Mouse (Mus musculus) neutrophil, adult 5-6 weeks (primary cell): ENCODE measurements around the gene Gm28539. TPM values are rescaled to one million over a fixed set of nuclear protein-coding genes. Genes with fewer than 3 reads are reported as not detected.

ENCODE experiments used
- ATAC-seq: fragments of 151-379, 151-347 bp; 2 replicates; pipeline ENCODE4 v1.8.0; 2017; ENCODE audit warnings: mild to moderate bottlenecking, moderate TSS enrichment; ENCODE audit not compliant: insufficient number of reproducible peaks, poor library complexity, low FRiP score, severe bottlenecking; ENCODE audit errors: extremely low read depth
- total RNA-seq: library from RNA; stranded (forward); fragments of 200-1000 nt; gene quantifications from 2 replicates; pipeline ENCODE4 v1.2.3, GENCODE M21; 2017

The Gm28539 gene
- 0.23 TPM in 1 of 2 replicates, not detected in the other for total RNA-seq

DNA sequence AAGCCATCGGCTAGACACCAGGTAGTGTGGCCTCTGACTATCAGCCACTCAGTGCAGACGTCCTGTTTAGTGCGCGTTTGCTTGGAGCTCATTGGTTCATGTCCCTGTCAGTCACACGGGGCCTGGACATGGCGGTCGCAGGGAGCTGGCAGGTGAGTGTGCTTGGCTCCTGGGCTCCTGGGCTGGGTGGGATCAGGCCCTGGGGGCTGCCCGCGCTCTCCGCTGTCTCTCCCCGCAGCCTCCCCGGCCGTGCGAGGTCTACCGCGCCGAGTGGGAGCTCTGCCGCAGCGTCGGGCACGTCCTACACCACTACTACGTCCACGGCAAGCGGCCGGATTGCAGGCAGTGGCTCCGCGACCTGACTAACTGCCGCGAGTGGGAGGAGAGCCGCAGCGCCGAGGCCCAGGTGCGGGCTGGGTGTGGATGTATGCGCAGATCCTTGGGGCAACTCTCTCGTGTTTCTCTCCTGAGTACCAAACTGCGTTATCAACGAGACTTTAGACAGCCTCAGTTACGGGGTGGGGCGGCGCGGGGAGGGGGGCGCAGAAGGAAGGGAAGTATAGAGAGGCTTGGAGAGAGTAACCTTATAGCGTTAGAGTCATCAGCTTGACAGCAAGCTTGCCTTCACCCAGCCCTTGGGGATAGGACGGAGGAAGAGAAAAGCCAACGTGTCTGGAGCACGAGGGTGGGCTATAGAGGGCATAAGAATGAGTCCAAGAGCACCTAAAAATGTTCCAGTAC, at the start of gene Gm28539, which contains the start of gene 2510002D24Rik:
Gene Gm28539, plus strand, starts transcription at position 117 of the 741 bp plus-strand sequence.
Gene 2510002D24Rik, plus strand, starts transcription at position 111 of the 741 bp plus-strand sequence.
- peak; percentile 98 for ATAC-seq

DNA sequence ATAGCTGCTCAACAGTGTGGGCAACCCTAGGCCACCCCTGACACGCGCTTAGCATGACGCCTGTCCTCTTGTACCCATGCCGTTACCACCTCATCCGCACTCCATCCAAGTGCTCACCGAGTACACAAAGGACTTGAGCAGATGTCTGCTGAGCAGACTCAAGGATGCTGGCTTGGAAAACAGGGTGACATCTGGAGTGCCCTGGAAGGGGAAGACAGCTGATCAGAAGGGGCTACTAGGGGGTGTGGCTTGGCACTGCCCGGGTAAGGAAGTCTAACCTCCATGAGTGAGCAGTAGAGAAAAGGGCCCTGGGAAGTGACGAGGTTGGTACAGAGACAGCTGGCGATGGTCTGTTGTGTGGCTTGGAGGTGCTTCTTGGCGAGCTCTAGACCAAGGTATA, 49.7 kb upstream of the Gm28539 start:
- ATAC-seq: no peak

DNA sequence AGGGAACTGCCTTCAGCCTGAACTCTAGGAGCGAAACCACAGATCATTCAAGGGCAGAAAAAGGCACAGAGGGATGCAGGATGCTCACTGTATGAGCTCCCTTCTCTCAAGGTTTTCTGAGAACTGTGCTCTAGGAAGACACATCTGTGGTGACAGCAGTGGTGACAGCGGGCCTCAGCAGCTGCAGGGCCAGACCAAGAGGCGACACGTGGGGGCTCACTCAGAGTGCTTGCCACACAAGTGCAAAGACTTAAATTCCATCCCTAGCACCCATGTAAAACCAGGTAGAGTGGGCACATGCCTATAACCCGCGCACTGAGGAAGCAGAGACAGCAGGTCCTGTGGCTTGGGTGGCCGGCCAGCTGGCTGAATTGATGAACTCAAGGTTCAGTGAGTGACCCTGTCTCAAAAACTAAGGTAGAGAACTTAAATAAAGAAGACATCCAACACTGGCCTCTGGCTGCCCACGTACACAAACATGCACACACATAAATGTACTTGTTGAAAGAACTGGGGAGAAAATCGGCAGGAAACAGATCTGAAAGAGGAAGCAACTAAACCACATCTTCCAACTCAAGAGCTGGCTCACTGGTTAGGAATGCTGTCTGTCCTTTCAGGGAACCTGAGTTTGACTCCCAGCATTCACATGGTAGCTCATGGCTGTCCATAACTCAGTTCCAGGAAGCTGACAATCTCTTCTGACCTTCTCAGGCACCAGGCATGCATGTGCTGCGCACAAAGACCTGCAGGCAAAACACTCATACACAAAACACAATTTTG, 47.6 kb upstream of the Gm28539 start:
- ATAC-seq: no peak

DNA sequence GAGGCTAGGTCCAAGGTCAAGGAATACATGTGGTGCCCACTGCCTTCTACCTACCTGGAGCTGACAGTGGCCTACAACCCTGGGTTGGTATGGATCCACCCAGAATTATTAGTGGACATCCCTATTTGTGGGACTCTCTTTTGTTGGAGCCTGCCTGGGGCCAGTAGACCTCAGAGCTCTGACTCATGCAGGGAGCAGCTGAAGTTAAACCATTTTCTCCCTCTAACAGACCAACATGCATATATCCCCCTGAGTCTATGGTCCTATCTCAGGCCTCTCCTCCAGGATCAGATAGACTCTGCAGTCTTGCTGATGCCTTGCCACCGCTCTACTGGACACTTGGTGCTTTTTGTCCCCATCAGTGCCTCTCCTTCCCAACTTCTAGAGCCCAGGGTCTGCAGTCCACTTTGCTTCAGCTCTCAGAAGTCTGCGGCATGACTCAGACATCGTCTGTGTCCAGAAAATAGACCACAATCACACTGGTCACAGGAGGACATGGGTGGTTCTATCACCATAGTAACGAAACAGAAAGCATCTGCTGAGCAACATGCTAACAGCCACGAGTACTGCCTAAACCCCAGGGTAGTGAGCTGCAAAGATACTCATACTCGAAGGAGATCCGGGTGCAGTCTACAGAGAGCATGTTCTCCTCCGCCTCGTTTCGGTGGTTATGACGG, 41.0 kb upstream of the Gm28539 start:
- no peak for ATAC-seq

DNA sequence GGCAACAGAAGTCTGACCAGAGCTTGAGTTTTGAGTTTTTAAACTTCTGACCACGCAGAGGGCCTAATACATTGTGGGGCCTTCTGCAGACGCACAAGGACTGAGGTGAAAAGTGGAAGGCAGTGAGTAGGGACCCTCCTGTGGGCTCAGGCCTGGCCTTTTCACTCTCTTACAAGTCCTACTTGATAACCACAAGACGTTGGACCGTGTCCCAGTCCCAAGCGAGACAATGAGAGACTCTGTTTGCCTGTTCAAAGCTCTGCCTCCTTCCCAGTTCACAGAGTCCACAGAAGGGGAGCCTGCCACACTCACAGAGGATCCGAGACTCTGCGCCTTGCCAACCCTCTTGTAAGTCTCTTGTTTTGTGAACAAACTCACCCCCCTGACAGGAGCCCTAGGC, 39.7 kb upstream of the Gm28539 start:
- ATAC-seq: no peak

DNA sequence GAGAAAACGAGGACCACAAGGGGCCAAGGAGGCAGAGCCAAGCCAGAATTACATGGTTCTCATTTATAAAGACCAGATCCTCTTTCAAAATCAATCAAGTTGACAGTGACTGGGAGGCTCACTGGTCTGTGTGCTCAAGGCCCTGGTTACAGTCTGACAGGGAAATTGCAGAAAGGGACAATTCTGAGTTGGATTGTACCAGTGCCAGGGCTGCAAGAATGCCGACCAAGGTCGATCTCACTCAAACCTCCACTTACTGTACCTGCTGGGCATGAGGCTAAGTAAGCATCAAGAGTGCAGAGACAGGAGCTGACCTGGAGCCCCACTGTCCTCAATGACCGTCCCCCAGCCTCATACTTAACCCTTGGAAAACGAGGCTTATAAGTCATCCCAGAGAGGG, 38.2 kb upstream of the Gm28539 start:
- ATAC-seq: no peak

DNA sequence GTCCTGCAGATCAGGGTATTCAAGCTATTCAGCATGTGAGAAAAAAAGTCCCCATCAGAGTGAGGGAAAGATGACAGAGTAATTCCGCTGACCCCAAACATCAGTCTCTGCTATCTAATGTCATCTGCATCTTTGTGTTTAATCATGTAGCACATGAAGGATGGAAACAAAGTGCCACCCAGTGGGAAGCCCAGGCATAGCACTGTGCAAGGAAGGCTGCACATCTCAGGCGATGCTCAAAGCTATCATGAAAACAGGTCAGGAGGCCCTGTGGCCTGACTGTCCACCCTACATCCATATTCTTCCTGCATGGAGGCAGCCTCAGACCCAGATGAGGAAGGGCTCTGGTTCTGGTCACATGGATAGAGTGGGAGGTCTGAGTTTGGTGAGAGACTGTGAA, 37.5 kb upstream of the Gm28539 start:
- no peak for ATAC-seq

DNA sequence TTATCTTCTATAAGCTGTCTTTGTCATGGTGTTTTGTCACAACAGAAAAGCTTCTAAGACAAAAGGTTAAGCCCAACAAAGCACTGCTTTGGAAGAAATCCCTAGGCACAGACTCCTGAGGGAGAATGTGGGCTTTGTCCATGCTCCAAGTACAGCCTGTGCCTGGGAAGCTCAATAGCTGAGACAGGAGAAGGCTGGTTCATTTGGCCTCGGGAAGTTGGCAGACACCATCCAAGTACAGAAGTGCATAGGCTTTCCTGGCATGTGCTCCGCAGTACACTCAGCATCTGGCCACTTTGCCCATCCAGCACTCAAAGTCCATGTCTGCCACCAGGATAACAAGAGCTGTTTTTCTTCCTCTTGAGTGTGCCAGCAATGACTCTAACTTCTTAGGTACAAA, 30.6 kb upstream of the Gm28539 start:
- ATAC-seq: no peak

DNA sequence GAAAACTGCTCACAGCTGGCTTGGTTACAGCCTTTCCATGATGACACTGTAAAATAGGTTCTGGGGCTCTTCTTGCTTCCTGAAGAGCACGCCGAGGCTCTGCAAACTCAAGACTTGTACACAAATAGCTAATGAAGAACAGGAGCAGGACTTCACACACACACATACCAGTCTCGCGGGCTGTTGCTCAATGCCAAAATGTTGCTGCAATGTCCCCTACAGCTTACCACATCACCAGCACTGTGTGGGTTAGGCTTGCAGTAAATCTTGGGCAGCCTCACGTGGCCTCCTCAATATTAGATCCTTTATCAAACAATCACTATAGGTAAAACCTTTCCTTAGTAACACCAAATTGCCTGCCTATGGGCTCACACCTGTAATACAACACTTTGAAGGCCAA, 27.4 kb upstream of the Gm28539 start:
- ATAC-seq: no peak

DNA sequence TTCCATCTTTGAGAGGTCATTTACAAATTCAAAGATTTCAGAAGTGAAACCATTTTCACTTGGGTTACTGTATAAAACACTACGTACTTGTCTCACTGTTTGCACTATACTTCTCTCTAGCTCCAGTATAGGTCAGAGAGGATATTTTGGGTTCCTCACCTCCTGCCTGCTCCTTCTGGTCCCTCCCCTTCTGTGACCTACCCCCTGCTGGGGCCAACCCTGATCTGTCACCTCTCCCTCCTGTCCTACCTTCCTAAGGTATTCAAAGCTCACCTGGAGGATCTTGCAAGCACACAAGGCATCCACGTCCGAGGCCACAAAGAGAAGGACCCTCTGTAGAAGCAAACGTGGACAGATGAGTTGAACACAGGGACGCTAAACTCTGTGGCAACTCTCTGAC, 25.4 kb upstream of the Gm28539 start:
- no peak for ATAC-seq

DNA sequence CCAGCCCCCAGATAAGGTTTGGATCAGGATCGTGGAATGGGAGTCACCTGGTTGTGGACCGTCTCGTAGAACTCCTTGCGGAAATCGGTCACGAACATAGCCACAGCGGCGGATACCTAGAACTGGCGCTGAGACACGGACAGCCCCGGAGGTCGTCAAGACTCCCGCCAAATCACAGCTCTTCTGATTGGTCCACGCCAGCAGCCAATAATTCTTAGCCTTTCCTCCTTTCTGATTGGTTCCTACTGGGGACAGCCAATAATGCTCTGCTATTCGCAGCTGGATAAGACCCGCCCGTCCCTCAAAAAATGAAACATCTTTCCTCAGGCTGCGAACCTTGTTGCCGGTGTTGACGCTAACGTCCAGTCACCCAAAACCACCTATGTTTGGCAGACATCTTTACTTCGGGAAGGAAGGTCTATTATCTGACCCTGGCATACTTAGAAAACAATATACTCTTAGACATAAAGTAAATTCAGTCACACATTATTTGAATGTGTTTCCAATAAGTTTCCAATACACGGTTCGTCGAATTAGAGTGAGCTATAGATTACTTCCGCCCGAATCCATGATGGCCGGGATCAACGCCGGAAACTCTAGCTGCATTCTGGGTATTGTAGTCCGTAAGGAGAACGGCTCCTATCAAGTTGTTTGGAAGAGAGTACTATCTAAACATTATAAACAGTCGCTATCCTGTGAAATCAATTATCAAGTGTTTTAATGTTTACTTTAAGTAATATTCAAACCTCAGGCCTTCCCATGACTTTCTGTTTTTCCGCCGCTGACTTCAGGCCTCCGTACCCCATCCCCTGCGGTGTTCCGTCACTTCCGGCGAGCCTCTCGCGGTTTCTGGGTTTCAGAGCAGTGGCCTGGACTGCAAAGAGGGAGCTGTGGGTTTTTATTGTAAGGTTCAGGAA, 24.7 kb upstream of the Gm28539 start, which contains the start of the genes Ufd1 and Cdc45:
Gene Ufd1, plus strand, starts transcription at position 312 of the 917 bp plus-strand sequence.
Gene Cdc45, minus strand, starts transcription at position 520 of the 917 bp plus-strand sequence.
- peak; percentile 87 for ATAC-seq

DNA sequence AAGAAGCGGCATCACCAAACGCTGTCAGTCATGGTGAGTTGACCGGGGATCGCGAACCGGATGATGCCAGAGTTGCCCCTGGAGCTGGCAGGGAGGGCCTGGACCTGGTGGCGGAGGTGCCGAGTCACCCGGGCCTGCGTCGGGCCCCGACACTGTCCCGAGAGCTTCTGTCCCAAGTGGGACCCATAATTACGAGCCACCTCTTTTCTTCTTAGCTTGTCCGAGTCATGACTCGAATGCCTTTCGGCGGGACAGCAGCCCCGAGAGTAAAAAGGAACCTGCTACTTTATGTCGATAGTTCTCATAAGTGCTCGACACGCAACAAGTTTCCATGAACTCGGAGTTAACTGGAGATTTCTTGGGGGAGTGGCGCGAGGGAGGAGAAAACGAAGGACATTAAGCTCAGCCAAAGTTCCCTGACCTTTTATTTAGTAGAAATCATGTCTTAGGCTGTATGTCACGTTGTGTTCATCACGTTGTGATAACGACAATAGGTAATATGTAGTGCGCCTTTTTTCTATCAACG, 23.9 kb upstream of the Gm28539 start:
- 0 out of 2 replicates have a peak, but pooled peaks have one; percentile 0 for ATAC-seq

DNA sequence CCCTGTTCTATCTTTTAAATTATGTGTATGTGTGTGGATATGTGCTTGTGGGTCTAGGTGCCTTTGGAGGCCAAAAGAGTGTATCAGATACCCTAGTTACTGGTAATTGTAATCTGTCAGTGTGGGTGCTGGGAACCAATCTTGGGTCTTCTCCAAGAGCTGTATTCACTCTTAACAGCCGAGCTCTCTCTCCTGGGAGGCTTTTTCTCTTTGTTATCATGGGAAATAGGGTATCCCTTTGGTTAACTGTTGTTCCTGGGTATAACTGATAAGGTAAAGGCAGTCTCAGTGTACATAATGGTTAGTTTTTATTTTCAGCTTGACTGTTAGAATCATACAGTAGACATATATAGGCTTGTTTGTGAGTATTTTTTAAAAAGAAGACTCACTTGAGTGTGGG, 14.0 kb upstream of the Gm28539 start:
- ATAC-seq: no peak

DNA sequence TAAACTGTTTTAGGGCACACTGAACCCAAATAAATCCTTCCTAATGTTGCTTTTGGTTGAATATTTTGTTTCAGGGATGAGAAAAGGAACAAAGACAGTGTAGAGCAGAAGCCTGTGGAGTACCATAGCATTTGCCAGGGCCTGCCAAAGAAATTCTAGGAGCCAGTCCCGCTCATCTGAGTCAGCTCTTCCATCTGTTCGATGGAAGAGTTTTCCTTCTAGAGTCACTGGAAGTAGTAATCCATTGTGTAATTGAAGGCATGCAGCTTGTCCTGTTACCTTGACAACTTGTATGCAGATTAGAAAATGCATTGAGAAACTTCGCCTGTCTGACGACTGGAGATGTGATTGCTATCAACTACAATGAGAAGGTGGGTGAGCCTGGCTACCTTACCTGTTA, 13.5 kb upstream of the Gm28539 start:
- ATAC-seq: no peak

DNA sequence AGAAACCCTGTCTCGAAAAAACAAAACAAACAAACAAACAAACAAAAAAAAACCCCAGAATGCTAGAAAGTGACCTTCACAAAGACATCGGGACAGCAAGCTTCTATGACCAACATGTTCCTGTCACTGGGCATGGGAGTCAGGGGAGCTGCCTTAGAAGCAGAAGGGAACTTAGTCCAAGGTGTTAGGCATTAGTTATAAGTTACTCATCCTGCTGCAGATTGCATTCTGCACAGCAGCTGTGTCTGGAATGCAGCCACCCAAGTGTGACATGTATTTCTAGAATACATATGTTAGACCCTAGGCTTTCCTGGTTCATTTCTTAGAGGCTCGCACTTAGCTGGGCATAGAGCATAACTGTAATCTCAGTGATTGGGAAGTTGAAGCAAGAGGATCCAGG, 7.8 kb upstream of the Gm28539 start:
- ATAC-seq: no peak

DNA sequence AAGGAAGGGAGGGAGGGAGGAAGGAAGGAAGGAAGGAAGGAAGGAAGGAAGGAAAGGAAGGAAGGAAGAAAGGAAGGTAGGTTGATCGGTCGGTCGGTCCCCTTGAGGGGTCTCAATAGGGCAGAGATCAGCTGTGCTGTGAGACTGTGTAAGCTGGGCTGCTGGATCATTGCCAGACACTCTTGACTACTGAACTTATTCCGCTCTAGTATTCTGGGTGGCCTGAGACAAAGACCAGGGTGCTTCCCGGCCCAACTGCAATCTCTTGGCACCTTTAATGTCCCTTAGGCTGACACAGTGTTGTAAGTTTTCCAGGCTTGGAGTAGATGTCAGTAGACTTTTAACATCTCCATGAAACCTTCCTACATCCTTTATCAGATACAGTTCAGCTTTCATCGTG, 7.3 kb upstream of the Gm28539 start:
- ATAC-seq: no peak

DNA sequence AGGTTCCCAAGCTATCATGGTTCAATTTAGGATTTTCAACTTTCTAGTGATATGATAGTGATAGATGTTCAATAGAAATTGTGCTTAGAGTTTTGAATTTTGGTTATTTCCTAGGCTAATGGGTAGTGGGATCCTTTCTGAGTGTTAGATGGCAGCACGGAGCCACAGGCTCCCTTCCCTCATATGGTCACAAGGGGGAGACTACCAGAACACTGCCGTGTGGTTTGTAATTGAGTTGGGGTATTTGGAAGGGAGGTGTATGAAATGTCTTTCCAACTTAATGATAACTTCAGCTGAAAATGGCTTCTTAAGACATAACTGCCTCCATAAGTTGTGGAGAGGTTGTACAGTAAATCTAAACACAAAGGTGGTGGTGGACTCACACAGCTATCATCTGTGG, 2.9 kb upstream of the Gm28539 start:
- no peak for ATAC-seq

DNA sequence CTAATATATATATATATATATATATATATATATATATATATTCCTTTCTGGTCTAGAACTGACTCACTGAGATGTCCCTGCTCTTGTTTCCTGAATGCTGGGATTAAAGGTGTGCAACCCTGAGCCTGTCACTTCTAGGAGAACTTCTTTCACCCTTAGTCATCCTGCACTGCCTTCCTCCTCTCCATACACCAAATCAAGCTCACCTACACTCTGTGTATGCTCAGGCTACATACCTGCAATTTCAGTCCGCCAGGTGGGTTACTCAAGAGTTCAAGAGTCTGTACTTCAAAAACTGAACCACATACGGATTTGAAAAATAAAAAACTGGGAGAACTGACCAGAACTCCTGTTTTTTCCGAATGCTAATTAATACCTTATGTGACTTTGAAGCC, 314 bp upstream of the Gm28539 start:
- ATAC-seq: no peak
